Mouse (Mus musculus) intestine, embryonic 16.5 days (tissue): ENCODE results near the gene Itga10. TPM values are rescaled to one million over a fixed set of nuclear protein-coding genes. Genes with fewer than 3 reads are reported as not detected.
A peak's percentile ranks its signal among the peaks of the same experiment; 100 is the strongest.

Source experiments
- ATAC-seq: fragments of 200-750 bp; cut with Nextera tagmentation; 2 replicates; pipeline ENCODE4 v1.8.0; 2017; ENCODE audit warnings: moderate TSS enrichment, moderate library complexity
- H3K27ac ChIP-seq: fragments of 300-500 bp; sonication (generic); 2 replicates; pipeline ENCODE4 v1.5.1; 2014; ENCODE audit warnings: mild to moderate bottlenecking, low read length
- H3K27me3 ChIP-seq: fragments of 300-500 bp; sonication (generic); replicated peaks from 2 replicates; pipeline ENCODE4 v1.6.1; 2014; ENCODE audit warnings: low read length, control low read depth, mixed read lengths; ENCODE audit not compliant: control insufficient read depth, insufficient read depth
- H3K36me3 ChIP-seq: fragments of 300-500 bp; sonication (generic); 2 replicates; pipeline ENCODE4 v1.6.1; 2014; ENCODE audit warnings: low read length, control low read depth; ENCODE audit not compliant: control insufficient read depth, insufficient read depth
- H3K4me1 ChIP-seq: fragments of 300-500 bp; sonication (generic); 2 replicates; pipeline ENCODE4 v1.6.1; 2014; ENCODE audit warnings: low read length, control low read depth, mixed read lengths; ENCODE audit not compliant: control insufficient read depth, insufficient read depth
- H3K4me2 ChIP-seq: fragments of 300-500 bp; sonication (generic); 2 replicates; pipeline ENCODE4 v1.6.1; 2014; ENCODE audit warnings: low read depth, low read length, control low read depth
- H3K4me3 ChIP-seq: fragments of 300-500 bp; sonication (generic); 2 replicates; pipeline ENCODE4 v1.5.1; 2014; ENCODE audit warnings: mild to moderate bottlenecking, low read length
- H3K9ac ChIP-seq: fragments of 300-500 bp; sonication (generic); 2 replicates; pipeline ENCODE4 v1.6.1; 2014; ENCODE audit warnings: low read depth, low read length
- H3K9me3 ChIP-seq: fragments of 300-500 bp; sonication (generic); 2 replicates; pipeline ENCODE4 v1.6.1; 2016; ENCODE audit warnings: low read length, control low read depth; ENCODE audit not compliant: control insufficient read depth
- WGBS: fragments of 180-500 bp; shearing (Covaris S2); extraction: QIAGEN DNeasy Blood & Tissue Kit; methylation state at CpG from one replicate; pipeline ENCODE4 v1.1.7; 2014; 5-methylcytosine and 5-hydroxymethylcytosine counted together
- polyA plus RNA-seq: library from polyadenylated mRNA; unstranded; fragments of >200 nt; fragmentation: Nextera tagmentation; extraction: Ambion mirVana; gene quantifications from 2 replicates; pipeline ENCODE4 v1.2.1, GENCODE M21; 2015

Gene Itga10
- polyA plus RNA-seq, 1 experiment from 2014 or later = 0.49 TPM

DNA sequence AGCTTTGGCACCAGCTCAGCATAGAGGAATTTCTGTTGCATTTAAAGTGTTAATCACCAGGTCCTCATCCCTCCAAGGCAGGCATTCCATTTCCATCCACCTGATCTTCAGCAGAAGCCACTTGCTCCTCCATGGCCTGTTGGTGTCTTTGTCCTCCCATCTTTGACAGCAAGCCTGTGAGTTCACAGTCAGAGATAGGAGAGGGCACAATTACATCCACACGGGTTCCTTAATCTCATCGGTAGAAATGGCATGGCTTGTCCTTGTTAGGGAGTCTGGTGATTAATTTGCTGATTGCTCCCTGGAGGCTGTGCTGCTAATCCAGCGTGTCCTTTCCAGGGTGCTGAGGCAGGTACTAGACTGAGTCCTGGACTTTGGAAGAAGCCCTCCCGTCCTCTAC, 28.1 kb downstream of the Itga10 start:
- no peak overlapping the region for H3K27ac ChIP-seq
- peaks cover 5% of the 10 kb centered on the region; the same call in 1 of the 2 replicates for H3K27me3 ChIP-seq
- no peak for ATAC-seq
- no peak overlapping the region for H3K4me3 ChIP-seq
- no peaks in the 10 kb centered on the region for H3K9me3 ChIP-seq
- H3K9ac ChIP-seq = no peak overlapping the region
- H3K4me2 ChIP-seq = no peak overlapping the region
- WGBS = 75% methylated on average over 4 of the region's 4 CpGs
- peaks cover 17% of the 10 kb centered on the region for H3K4me1 ChIP-seq
- H3K36me3 ChIP-seq = no peaks in the 10 kb centered on the region

DNA sequence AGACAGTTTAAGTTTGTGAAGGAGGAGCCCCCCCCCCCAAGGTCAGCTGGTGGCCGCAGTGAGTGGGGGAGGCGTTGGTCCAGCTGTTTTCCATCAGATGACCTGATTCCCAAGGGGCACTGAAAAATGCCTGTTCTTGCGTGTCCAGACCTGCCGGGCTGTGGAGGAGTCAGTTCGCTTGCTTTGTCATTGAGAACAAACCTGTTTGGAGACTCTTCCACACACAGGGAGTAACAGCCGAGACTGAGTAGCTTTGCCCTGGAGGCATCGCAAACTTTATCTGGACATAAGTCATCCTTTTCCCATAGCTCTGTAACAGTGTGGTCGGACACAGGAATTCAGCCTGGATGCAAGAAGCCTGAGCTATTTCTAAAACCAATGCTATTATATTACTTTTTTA, 29.1 kb downstream of the Itga10 start:
- Histone ChIP-seq H3K27ac (no peak overlapping the region), H3K9ac (no peak overlapping the region), H3K36me3 (no peaks in the 10 kb centered on the region), H3K4me2 (no peak overlapping the region), H3K4me3 (no peak overlapping the region), H3K9me3 (no peaks in the 10 kb centered on the region), H3K27me3 (peaks cover 5% of the 10 kb centered on the region; the same call in 1 of the 2 replicates), H3K4me1 (peaks cover 16% of the 10 kb centered on the region)
- no peak for ATAC-seq
- WGBS = 41% methylated on average over 8 of the region's 8 CpGs

DNA sequence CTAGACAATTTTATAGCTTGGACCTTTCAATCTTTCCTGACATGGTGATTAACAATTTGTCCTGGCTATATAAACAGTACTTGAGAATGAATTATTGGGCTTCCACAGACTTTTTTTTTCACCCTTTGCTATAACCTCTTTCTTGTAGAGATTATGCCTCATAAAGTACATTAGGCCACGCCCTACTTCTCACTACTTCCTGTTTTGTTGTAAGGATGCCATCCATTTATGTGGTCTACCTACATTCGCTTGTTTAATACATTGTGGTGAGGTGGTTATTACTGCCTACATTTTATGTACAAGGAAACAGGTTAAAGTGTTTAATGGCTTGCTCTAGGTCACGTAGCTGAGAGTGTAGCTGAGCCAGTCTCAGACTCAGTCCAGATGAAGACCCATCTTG, 29.8 kb downstream of the Itga10 start:
- Histone ChIP-seq H3K36me3 (no peaks in the 10 kb centered on the region), H3K9me3 (no peaks in the 10 kb centered on the region), H3K27ac (no peak overlapping the region), H3K4me3 (no peak overlapping the region), H3K9ac (no peak overlapping the region), H3K4me1 (peaks cover 14% of the 10 kb centered on the region), H3K4me2 (no peak overlapping the region), H3K27me3 (peaks cover 5% of the 10 kb centered on the region; the same call in 1 of the 2 replicates)
- peak; percentile 11; the same call in 1 of the 2 replicates for ATAC-seq
- WGBS = 73% methylated on average over 3 of the region's 3 CpGs

DNA sequence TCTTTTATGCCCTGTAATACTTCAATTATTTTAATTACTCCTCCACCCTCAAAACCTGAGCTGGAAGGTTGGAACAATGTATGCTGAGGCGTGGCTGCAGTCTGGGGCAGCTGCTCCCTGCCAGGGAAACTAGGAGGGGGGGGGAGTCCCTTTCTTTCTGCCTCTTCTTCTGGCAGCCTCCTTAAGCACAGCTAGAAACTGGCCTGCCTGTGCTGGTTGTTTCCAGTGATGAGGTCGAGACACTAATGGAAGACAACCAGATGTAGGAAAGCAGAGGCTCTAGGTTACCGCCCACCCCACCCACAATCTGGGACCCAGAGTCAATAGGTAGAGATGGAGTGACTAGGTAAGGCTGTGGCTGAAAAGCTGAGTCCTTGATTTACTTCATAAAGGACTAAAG, 30.3 kb downstream of the Itga10 start:
- Histone ChIP-seq H3K4me2 (no peak overlapping the region), H3K4me3 (no peak overlapping the region), H3K4me1 (peaks cover 9% of the 10 kb centered on the region), H3K27ac (no peak overlapping the region), H3K36me3 (no peaks in the 10 kb centered on the region), H3K27me3 (no peaks in the 10 kb centered on the region), H3K9me3 (no peaks in the 10 kb centered on the region), H3K9ac (no peak overlapping the region)
- WGBS = 51% methylated on average over 3 of the region's 3 CpGs
- ATAC-seq = peak; percentile 50

DNA sequence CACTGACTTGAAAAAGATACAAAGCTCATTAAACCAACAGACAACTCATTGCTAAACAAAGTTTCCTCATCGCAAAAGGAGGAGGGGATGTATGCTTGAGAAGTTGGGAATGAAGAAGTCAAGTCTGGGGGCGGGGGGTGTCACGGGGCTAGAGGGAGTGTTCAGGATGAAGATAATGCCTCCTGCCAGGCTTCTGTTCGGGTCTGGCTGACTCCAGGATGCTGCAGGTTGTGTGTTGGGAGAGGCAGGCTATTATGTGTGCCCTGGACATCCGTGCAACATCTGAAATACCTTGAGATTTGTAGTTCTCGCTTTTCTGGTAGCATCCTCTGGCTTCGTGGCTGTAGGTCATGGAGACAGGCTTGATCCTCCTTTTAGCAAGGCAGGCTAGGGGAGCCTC, 33.1 kb downstream of the Itga10 start:
- Histone ChIP-seq H3K27ac (no peak overlapping the region), H3K4me3 (no peak overlapping the region), H3K36me3 (no peaks in the 10 kb centered on the region), H3K9ac (no peak overlapping the region), H3K27me3 (no peaks in the 10 kb centered on the region), H3K4me2 (no peak overlapping the region), H3K9me3 (no peaks in the 10 kb centered on the region), H3K4me1 (peaks cover 8% of the 10 kb centered on the region)
- WGBS = 70% methylated on average over 7 of the region's 7 CpGs
- no peak for ATAC-seq

DNA sequence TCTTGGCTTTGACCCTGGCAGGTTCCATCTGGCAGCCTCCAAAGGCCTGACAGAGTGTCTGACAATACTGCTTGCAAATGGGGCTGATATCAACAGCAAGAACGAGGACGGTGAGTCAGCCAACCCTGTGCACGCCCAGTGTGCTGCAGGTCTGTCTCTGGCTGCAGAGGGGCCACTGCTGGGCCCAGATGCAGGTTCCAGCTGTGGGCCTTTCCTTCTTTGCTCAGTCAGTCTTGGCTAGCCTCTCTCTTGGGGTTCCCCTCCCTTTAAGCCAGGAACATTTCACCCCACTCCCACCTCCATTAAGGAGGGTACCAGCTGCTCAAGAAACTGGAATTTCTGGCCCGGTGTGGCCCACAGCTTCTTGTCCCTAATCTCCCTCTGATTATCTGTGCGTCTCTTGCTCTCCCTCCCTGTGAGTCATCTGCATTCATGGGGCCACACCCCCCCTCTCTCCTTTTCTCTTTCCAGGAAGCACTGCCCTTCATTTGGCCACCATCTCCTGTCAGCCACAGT, 33.8 kb downstream of the Itga10 start:
- WGBS = 31% methylated on average over 5 of the region's 5 CpGs
- peak; percentile 84 for ATAC-seq
- no peak overlapping the region for H3K4me2 ChIP-seq

DNA sequence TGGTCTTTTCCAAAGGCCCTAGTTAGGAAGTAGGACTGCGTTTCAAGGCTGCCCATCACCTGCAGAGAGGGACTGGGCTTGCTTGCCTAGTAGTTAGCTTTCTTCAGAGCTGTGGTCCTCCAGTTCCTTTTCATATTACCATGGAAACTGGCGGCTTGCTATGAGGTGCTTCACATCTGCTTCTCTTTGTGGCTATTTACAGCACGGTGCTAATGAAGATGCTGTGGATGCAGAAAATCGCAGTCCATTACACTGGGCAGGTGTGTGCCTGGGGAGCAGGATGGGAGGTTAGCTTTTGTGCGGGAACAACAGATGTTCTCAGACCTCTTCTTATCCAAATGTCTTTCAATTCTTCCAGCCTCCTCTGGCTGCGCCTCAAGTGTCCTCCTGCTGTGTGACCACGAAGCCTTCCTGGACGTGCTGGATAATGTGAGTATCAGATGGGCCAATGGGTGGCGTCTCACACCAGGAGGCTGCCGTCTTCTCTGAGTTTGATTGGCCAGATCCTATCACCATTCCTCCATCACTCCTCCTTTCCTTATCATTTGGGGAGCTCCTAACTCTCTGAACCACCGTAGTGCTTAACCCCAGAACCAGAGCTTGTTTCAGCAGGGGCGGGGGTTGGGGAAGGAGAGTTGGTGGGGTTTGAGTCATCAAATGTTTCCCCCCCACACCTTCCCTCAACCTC, 35.0 kb downstream of the Itga10 start:
- Histone ChIP-seq H3K27ac (no peak overlapping the region), H3K9ac (no peak overlapping the region), H3K9me3 (no peaks in the 10 kb centered on the region), H3K4me2 (no peak overlapping the region), H3K4me3 (no peak overlapping the region), H3K4me1 (peaks cover 12% of the 10 kb centered on the region), H3K27me3 (peaks cover 4% of the 10 kb centered on the region; the same call in 1 of the 2 replicates), H3K36me3 (no peaks in the 10 kb centered on the region)
- WGBS = 41% methylated on average over 12 of the region's 12 CpGs
- ATAC-seq = no peak

More for the DNA sequence above, 33.8 kb downstream of the Itga10 start:
- H3K4me3 ChIP-seq = no peak overlapping the region
- H3K4me1 ChIP-seq = peaks cover 8% of the 10 kb centered on the region
- H3K36me3 ChIP-seq = no peaks in the 10 kb centered on the region
- no peak overlapping the region for H3K9ac ChIP-seq
- peaks cover 4% of the 10 kb centered on the region; the same call in 1 of the 2 replicates for H3K27me3 ChIP-seq
- H3K9me3 ChIP-seq = no peaks in the 10 kb centered on the region
- no peak overlapping the region for H3K27ac ChIP-seq

DNA sequence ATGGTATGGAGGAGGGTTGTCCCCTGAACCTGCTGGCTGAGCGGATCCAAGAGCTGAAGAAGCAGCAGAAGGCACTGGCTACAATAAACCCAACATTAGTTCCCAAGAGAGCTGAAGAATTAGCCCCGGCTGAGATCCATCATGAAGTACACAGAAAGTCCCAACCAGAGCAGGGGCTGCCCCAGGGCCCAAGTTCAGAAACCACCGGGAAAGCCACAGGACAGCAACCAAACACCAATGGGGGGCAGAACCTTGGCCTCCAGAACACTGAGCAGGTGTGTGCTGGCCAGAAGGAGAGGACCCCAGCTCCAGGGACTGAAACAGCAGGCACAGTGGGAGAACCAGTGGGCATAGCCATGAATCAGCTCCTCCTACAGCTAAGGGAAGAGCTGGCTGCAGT, 38.1 kb downstream of the Itga10 start:
- no peak for ATAC-seq
- WGBS = 90% methylated on average over 3 of the region's 3 CpGs
- H3K27me3 ChIP-seq = peaks cover 4% of the 10 kb centered on the region; the same call in 1 of the 2 replicates
- H3K36me3 ChIP-seq = no peaks in the 10 kb centered on the region
- no peak overlapping the region for H3K27ac ChIP-seq
- no peaks in the 10 kb centered on the region for H3K9me3 ChIP-seq
- H3K4me1 ChIP-seq = peaks cover 9% of the 10 kb centered on the region
- no peak overlapping the region for H3K9ac ChIP-seq
- H3K4me2 ChIP-seq = no peak overlapping the region
- no peak overlapping the region for H3K4me3 ChIP-seq

DNA sequence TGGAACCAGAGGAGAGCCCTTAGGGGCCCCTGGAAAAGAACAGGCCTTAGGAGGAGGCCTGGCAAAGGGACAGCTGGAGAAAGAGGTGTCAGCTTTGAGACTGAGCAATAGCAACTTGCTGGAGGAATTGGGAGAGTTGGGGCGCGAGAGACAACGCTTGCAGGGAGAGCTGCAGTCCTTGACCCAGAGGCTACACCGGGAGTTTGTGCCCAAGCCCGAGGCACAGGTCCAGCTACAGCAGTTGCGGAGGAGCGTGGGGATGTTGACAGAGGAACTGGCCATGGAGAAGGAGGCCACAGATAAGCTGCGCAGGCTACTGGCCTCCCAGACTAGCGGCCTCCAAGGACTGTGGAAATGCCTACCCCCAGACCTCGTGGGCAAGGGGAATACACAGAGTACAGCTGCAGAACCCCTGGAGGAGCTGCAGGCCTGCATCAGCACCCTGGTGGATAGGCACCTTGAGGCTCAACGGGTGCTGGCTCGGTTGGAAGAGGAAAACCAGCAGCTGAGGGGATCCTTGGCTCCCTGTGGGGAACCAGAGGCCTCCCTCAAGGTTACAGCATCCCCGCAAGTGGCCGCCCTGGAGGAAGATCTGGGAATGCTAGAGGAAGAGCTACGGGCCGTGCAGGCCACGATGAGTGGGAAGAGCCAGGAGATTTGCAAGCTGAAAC, 38.9 kb downstream of the Itga10 start:
- peaks cover 4% of the 10 kb centered on the region; the same call in 1 of the 2 replicates for H3K27me3 ChIP-seq

More for the DNA sequence above, 38.9 kb downstream of the Itga10 start:
- Histone ChIP-seq H3K9me3 (no peaks in the 10 kb centered on the region), H3K4me1 (peaks cover 9% of the 10 kb centered on the region), H3K4me2 (peak overlapping the region; percentile 54), H3K4me3 (peak overlapping the region; percentile 33), H3K9ac (peak overlapping the region; percentile 55), H3K27ac (no peak overlapping the region), H3K36me3 (no peaks in the 10 kb centered on the region)
- no peak for ATAC-seq
- WGBS = 50% methylated on average over 17 of the region's 17 CpGs
